Mouse (Mus musculus) stomach, postnatal 0 days (tissue): ENCODE data around the gene Cfap58.

Source experiments
- CTCF ChIP-seq: IDR thresholded peaks from 2 replicates; pipeline ENCODE4 v1.5.1; 2016; ENCODE audit warnings: antibody characterized with exemption, low read depth, mild to moderate bottlenecking, moderate library complexity
- EP300 ChIP-seq: optimal IDR thresholded peaks from 2 replicates; pipeline ENCODE3; 2016; ENCODE audit warnings: antibody characterized with exemption

DNA sequence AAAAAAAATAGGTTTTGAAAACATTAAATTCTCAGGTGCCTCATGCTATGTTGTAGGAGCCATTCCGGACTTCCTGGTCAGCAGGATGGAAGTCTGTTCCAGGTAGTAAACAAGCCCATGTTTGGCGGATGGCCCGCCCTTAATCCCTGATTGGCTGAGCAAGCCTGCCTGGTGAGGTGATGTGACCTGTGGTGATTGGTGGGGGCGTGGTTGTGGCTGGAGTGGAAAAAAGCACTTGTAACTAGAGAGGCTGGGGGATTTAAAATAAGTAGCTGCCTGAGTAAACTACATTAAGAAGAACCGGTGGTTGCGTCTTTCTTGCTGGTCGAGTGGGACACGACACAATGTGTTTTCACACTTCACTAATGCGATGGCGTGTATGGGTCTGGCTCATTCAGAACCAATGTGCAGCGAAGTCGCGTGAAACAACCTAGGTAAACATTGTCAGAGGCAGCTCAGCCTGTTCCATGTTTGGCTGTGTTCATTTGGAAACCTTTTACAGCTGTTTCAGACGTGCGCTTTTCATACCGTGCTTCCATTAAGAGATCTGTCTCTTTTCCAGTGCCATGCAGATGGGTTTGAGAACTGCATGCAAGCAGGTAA is 2.7 kb upstream of the Cfap58 start:
- no peak for TF ChIP-seq CTCF
- no peak for TF ChIP-seq EP300
